8 mouse cellular contexts compared by ENCODE assay signal in the genomic region with DNA sequence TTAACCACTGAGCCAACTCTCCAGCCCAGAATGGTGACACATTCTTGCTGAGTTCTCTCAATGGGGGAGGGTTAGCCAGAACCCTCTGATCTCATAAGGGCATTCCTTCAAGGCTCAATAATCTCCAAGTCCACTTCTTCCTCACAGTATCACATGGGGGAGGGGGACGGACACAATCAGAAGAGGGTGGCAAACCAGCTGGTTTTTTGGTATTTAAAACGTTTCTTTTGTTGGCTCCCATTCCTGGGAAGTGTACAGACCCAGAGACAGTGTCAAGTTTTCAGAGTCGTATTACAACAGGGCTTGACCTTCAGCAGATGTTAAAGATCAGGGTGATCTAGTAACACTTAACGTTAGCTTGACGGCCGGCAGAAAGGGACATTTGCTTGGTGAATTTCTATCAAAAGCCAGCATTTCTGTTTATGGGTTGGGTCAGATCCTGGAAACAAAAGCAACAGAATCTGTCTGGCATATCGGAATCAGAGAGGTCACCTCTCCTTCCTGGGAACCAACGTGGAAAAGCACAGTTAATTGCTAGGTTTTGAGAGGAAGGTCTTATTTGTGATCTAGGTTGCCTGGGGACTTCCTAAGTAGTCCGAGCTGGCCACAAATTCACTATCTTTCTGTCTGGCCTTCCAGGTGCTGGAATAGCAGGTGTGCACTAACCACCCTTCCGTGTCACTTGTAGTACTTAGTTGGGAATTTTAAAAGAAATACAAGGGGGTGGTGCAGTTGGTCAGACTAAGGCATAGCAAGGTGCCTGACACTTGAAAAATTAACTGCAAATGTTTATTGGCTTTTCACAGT. TPM values are rescaled to one million over a fixed set of nuclear protein-coding genes. Genes with fewer than 3 reads are reported as not detected.
A peak's percentile ranks its signal among the peaks of the same experiment; 100 is the strongest.
DNase-seq lines count a peak whose midpoint lies in the region; ATAC-seq and TF ChIP-seq lines count a peak whose summit lies in the region.

No protein-coding gene starts in this region.

- 30% methylated on average over 10 of the region's 10 CpGs for WGBS in heart, embryonic 14.5 days
- WGBS in hindbrain, postnatal 0 days: 48% methylated on average over 10 of the region's 10 CpGs

- ATAC-seq in heart, embryonic 14.5 days (ENCODE audit: insufficient number of reproducible peaks, insufficient read depth, low FRiP score, low read depth): no peak
- ATAC-seq in hindbrain, postnatal 0 days: no peak

- H3K36me3 ChIP-seq in heart, embryonic 14.5 days (ENCODE audit: control insufficient read depth, insufficient read depth, low read length): peaks cover 8% of the 10 kb centered on the region; the same call in 1 of the 2 replicates
- no peaks in the 10 kb centered on the region for H3K36me3 ChIP-seq in hindbrain, postnatal 0 days (ENCODE audit: insufficient read depth, low read length)

- peaks cover 20 to 34% of the 10 kb centered on the region in 2 experiments for H3K4me1 ChIP-seq in heart, embryonic 14.5 days (ENCODE audit: control insufficient read depth in 2 of 2, insufficient read depth in 2 of 2, low read length in 2 of 2)
- peaks cover 12% of the 10 kb centered on the region for H3K4me1 ChIP-seq in hindbrain, postnatal 0 days (ENCODE audit: insufficient read depth, low read length)

- H3K9ac ChIP-seq in heart, embryonic 14.5 days (ENCODE audit: low read length): peak overlapping the region; percentile 71
- H3K9ac ChIP-seq in hindbrain, postnatal 0 days (replicated peaks; ENCODE audit: low read length): no peak overlapping the region

- no peak for TF ChIP-seq CTCF in hindbrain, postnatal 0 days (IDR thresholded peaks at IDR 0.05; ENCODE audit: low read depth)

- H3K27ac ChIP-seq in heart, embryonic 14.5 days (replicated peaks in 1 of 2; ENCODE audit: control insufficient read depth in 1 of 2, insufficient read depth in 1 of 2, low read depth in 2 of 2, low read length in 2 of 2): peak overlapping the region; percentile 88 to 94
- no peak overlapping the region for H3K27ac ChIP-seq in hindbrain, postnatal 0 days

- no peaks in the 10 kb centered on the region for H3K27me3 ChIP-seq in heart, embryonic 14.5 days (ENCODE audit: control insufficient read depth, insufficient read depth, low read length)
- H3K27me3 ChIP-seq in hindbrain, postnatal 0 days (ENCODE audit: insufficient read depth, low read length): no peaks in the 10 kb centered on the region

- DNase-seq in heart, adult 9 months (ENCODE audit: low spot score in 2 of 2): no peak
- DNase-seq in c-Kit-negative CD71-positive TER-119-positive erythroid progenitor cells, embryonic 14.5 days (ENCODE audit: low read depth, low spot score): peak; percentile 31
- no peak for DNase-seq in hindbrain, postnatal 0 days (ENCODE audit: low spot score)
- peak; percentile 28 for DNase-seq in lung, postnatal 25 days (ENCODE audit: low spot score)
- no peak for DNase-seq in right cerebral cortex, postnatal 14 days
- no peak for DNase-seq in right cerebral cortex, adult 18-20 months
- no peak for DNase-seq in spleen, adult 18-20 months

- H3K9me3 ChIP-seq in heart, embryonic 14.5 days (ENCODE audit: control insufficient read depth, low read length): no peaks in the 10 kb centered on the region
- no peaks in the 10 kb centered on the region for H3K9me3 ChIP-seq in hindbrain, postnatal 0 days (ENCODE audit: low read length)

- H3K4me2 ChIP-seq in heart, embryonic 14.5 days (ENCODE audit: low read length): peak overlapping the region; percentile 75
- peak overlapping the region; percentile 65 for H3K4me2 ChIP-seq in hindbrain, postnatal 0 days (ENCODE audit: low read depth, low read length)

- H3K4me3 ChIP-seq in heart, embryonic 14.5 days (ENCODE audit: control insufficient read depth in 1 of 2, insufficient read depth in 1 of 2, low read depth in 1 of 2, low read length in 2 of 2): peak overlapping the region; percentile 55 to 96; a peak in 3 of 4 replicates
- peak overlapping the region; percentile 98 for H3K4me3 ChIP-seq in hindbrain, postnatal 0 days (ENCODE audit: low read length)

RNA-seq across cellular contexts. Expression of a gene that starts 1.1 kb away (rescaled TPM):
- polyA plus RNA-seq in heart, embryonic 14.5 days (2014; fragmentation: Nextera tagmentation; extraction: Ambion mirVana): 13.6 and 15.4 TPM in 2 replicates
- total RNA-seq in hindbrain, postnatal 0 days (2014; rRNA removed): 10.7 and 12.6 TPM in 2 replicates
- polyA plus RNA-seq in hindbrain, postnatal 0 days (2015; fragmentation: Nextera tagmentation; extraction: Ambion mirVana): 5.5 and 5.7 TPM in 2 replicates

Comparison
In these comparisons a context has a peak if more than half of its experiments do, and no peak if none do; other contexts are left out.
1. DNase-seq: peak in c-Kit-negative CD71-positive TER-119-positive erythroid progenitor cells, embryonic 14.5 days (single experiment) and lung, postnatal 25 days (single experiment); none in heart, adult 9 months (0 of 2), hindbrain, postnatal 0 days (single experiment), right cerebral cortex, postnatal 14 days (single experiment), right cerebral cortex, adult 18-20 months (single experiment) and spleen, adult 18-20 months (0 of 2).